8 mouse cellular contexts compared by ENCODE assay signal in genomic region chr7:82504101-82504500, GRCm38 (mm10).
A peak's percentile ranks its signal among the peaks of the same experiment; 100 is the strongest.
DNase-seq lines count a peak whose midpoint lies in the region; ATAC-seq and TF ChIP-seq lines count a peak whose summit lies in the region.
"Had no signal": no experiment of that assay in that cellular context is flagged by ENCODE, and none has a peak within 500 bp of the region (broad histone marks: within the 10 kb centered on the region; RNA-seq: fewer than 3 reads in every experiment).

No protein-coding gene starts in this region.

- no peak for TF ChIP-seq POLR2A in bone marrow, adult 2 months (IDR thresholded peaks at IDR 0.05; ENCODE audit: borderline replicate concordance, control insufficient read depth, low read depth, low read length)

- TF ChIP-seq CTCF in bone marrow, adult 2 months (IDR thresholded peaks at IDR 0.05; ENCODE audit: control insufficient read depth, insufficient read depth, low read length): peak; percentile 49

- no peaks in the 10 kb centered on the region for H3K4me1 ChIP-seq in bone marrow, adult 2 months (ENCODE audit: control insufficient read depth, insufficient read depth, low read length)
- H3K4me1 ChIP-seq in embryonic facial prominence, embryonic 12.5 days: no peaks in the 10 kb centered on the region; the same call in 1 of the 2 replicates
- H3K4me1 ChIP-seq: limb, embryonic 12.5 days had no signal

- no peak overlapping the region for H3K4me3 ChIP-seq in bone marrow, adult 2 months (replicated peaks; ENCODE audit: control insufficient read depth, low read depth, low read length)
- H3K4me3 ChIP-seq in embryonic facial prominence, embryonic 12.5 days: no peak overlapping the region
- H3K4me3 ChIP-seq: limb, embryonic 12.5 days had no signal

- H3K4me2 ChIP-seq in embryonic facial prominence, embryonic 12.5 days (replicated peaks): no peak overlapping the region
- H3K4me2 ChIP-seq: limb, embryonic 12.5 days had no signal

- H3K9me3 ChIP-seq in embryonic facial prominence, embryonic 12.5 days: no peaks in the 10 kb centered on the region
- H3K9me3 ChIP-seq: limb, embryonic 12.5 days had no signal

- H3K9ac ChIP-seq in embryonic facial prominence, embryonic 12.5 days: no peak overlapping the region
- H3K9ac ChIP-seq: limb, embryonic 12.5 days had no signal

- 0 out of 2 replicates have a peak, but pooled peaks have one; percentile 35 for ATAC-seq in embryonic facial prominence, embryonic 12.5 days (ENCODE audit: insufficient number of reproducible peaks, insufficient read depth, low FRiP score, low TSS enrichment)

- H3K27ac ChIP-seq in bone marrow, adult 2 months (ENCODE audit: control insufficient read depth, insufficient read depth, low read depth, low read length, poor library complexity): no peak overlapping the region
- no peak overlapping the region for H3K27ac ChIP-seq in embryonic facial prominence, embryonic 12.5 days
- H3K27ac ChIP-seq: limb, embryonic 12.5 days had no signal

- no peaks in the 10 kb centered on the region for H3K36me3 ChIP-seq in embryonic facial prominence, embryonic 12.5 days
- H3K36me3 ChIP-seq: limb, embryonic 12.5 days had no signal

- H3K27me3 ChIP-seq in embryonic facial prominence, embryonic 12.5 days: no peaks in the 10 kb centered on the region
- H3K27me3 ChIP-seq: limb, embryonic 12.5 days had no signal

- WGBS in bone marrow, adult 2 months: 49% methylated on average over 4 of the region's 4 CpGs
- 20% methylated on average over 4 of the region's 4 CpGs for WGBS in embryonic facial prominence, embryonic 12.5 days

- peak; percentile 46 for DNase-seq in Muller cell, postnatal 12 days (ENCODE audit: inconsistent ontology term)
- peak; percentile 71 for DNase-seq in heart, postnatal 4 days
- DNase-seq in layer of hippocampus, adult 9-10 months (ENCODE audit: low spot score): peak; percentile 46
- DNase-seq in lung, postnatal 25 days (ENCODE audit: low spot score): peak; percentile 53
- DNase-seq in right cerebral cortex, postnatal 14 days: peak; percentile 65
